In the genomic region with DNA sequence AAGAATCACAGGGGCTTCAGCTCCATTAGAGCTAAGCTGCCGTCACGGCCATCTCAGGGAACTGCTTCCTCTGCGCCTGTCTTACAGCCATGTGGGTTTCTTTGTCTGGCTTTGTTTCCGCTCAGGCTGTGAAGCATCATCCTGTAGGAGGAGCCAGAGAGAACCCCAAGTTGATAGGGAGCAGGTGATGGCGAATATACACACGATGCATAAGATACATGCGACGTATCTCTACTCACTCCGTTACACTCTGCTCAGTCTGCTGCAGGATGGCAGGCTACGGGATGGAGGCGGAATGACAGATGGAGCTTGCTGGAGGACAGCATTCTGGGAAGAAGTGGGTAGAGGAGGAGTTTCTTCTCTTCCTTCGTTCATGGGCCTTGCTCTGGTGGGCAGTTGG, we compare ENCODE assay signal across 10 mouse cellular contexts. TPM values are rescaled to one million over a fixed set of nuclear protein-coding genes. Genes with fewer than 3 reads are reported as not detected.
DNase-seq lines count a peak whose midpoint lies in the region; ATAC-seq lines count a peak whose summit lies in the region.
"Had no signal": no experiment of that assay in that cellular context is flagged by ENCODE, and none has a peak within 500 bp of the region (broad histone marks: within the 10 kb centered on the region; RNA-seq: fewer than 3 reads in every experiment).

No protein-coding gene starts in this region.

- no peaks in the 10 kb centered on the region for H3K4me1 ChIP-seq in kidney, embryonic 14.5 days (ENCODE audit: control insufficient read depth, insufficient read depth, low read length)

- H3K9me3 ChIP-seq in kidney, embryonic 14.5 days (ENCODE audit: control insufficient read depth, low read length), result no peaks in the 10 kb centered on the region
- H3K9me3 ChIP-seq: limb, embryonic 15.5 days had no signal

- H3K36me3 ChIP-seq in kidney, embryonic 14.5 days (ENCODE audit: control insufficient read depth, insufficient read depth, low read length), result no peaks in the 10 kb centered on the region
- H3K36me3 ChIP-seq: limb, embryonic 15.5 days had no signal

- H3K27ac ChIP-seq in kidney, embryonic 14.5 days (ENCODE audit: low read depth, low read length), result no peak overlapping the region
- H3K27ac ChIP-seq: limb, embryonic 15.5 days had no signal

- H3K4me2 ChIP-seq in kidney, embryonic 14.5 days (replicated peaks; ENCODE audit: low read depth, low read length), result no peak overlapping the region
- H3K4me2 ChIP-seq: limb, embryonic 15.5 days had no signal

- no peak overlapping the region for H3K9ac ChIP-seq in kidney, embryonic 14.5 days (ENCODE audit: low read depth, low read length)
- H3K9ac ChIP-seq: limb, embryonic 15.5 days had no signal

- 82% methylated on average over 12 of the region's 12 CpGs for WGBS in kidney, embryonic 14.5 days

- DNase-seq in kidney, postnatal 10 days, result no peak
- peak; percentile 33 for DNase-seq in T-cell, adult 2 months (ENCODE audit: low spot score)
- DNase-seq in layer of hippocampus, adult 8-10 months (ENCODE audit: low spot score in 2 of 2), result peak; percentile 76 to 80
- DNase-seq in right cerebral cortex, postnatal 36 days (ENCODE audit: low spot score in 2 of 2), result peak; percentile 63 to 72
- DNase-seq in lung, adult 18-20 months, result no peak
- no peak for DNase-seq in lung, postnatal 4 days
- DNase-seq: gastrocnemius, postnatal 14 days had no signal

- H3K27me3 ChIP-seq in kidney, embryonic 14.5 days (ENCODE audit: control insufficient read depth, insufficient read depth, low read length), result no peaks in the 10 kb centered on the region
- H3K27me3 ChIP-seq: limb, embryonic 15.5 days had no signal

- no peak overlapping the region for H3K4me3 ChIP-seq in kidney, embryonic 14.5 days (ENCODE audit: low read length)
- H3K4me3 ChIP-seq: limb, embryonic 15.5 days had no signal

- ATAC-seq in kidney, embryonic 14.5 days (ENCODE audit: low FRiP score, low TSS enrichment), result 0 out of 2 replicates have a peak, but pooled peaks have one; percentile 32
- no peak for ATAC-seq in erythroid progenitor cell, adult 5-6 weeks (replicated peaks; ENCODE audit: low FRiP score, poor library complexity, severe bottlenecking)

RNA-seq across cellular contexts. Expression of gene Zfp706, which starts 37.9 kb away (rescaled TPM):
- 344 and 424 TPM in 2 replicates for polyA plus RNA-seq in kidney, embryonic 14.5 days (2014; fragmentation: Nextera tagmentation; extraction: Ambion mirVana)
- 100 to 1,000 TPM; 229 to 299 (median 248) TPM for total RNA-seq in layer of hippocampus, adult 8-10 months (2022)
- 44.9 and 71.7 TPM in 2 replicates for total RNA-seq in erythroid progenitor cell, adult 5-6 weeks (2015; ENCODE audit: low replicate concordance)
- 7.3 and 18.0 TPM in 2 replicates for total RNA-seq in erythroid progenitor cell, adult 5-6 weeks (2017; ENCODE audit: low replicate concordance)

Comparison
In these comparisons a context has a peak if more than half of its experiments do, and no peak if none do; other contexts are left out.
1. DNase-seq: peak in T-cell, adult 2 months (single experiment), layer of hippocampus, adult 8-10 months (2 of 2) and right cerebral cortex, postnatal 36 days (2 of 2); none in kidney, postnatal 10 days (single experiment), lung, adult 18-20 months (0 of 2) and lung, postnatal 4 days (0 of 2).